Mouse (Mus musculus) adrenal gland, adult 10 weeks (tissue): ENCODE data around the gene Dnah1. TPM values are rescaled to one million over a fixed set of nuclear protein-coding genes. Genes with fewer than 3 reads are reported as not detected.

Experiments
- polyA plus RNA-seq: library from polyadenylated mRNA; stranded (reverse); fragments of 350-450 nt; fragmentation: Illumina TruSeq; extraction: RNeasy Lipid Tissue Mini Kit (QIAGEN cat#74804); gene quantifications from one replicate; pipeline ENCODE4 v1.2.3, GENCODE M21; 2014; ENCODE audit warnings: low read depth, low replicate concordance

Dnah1 gene
- polyA plus RNA-seq: 0.12 TPM

DNA sequence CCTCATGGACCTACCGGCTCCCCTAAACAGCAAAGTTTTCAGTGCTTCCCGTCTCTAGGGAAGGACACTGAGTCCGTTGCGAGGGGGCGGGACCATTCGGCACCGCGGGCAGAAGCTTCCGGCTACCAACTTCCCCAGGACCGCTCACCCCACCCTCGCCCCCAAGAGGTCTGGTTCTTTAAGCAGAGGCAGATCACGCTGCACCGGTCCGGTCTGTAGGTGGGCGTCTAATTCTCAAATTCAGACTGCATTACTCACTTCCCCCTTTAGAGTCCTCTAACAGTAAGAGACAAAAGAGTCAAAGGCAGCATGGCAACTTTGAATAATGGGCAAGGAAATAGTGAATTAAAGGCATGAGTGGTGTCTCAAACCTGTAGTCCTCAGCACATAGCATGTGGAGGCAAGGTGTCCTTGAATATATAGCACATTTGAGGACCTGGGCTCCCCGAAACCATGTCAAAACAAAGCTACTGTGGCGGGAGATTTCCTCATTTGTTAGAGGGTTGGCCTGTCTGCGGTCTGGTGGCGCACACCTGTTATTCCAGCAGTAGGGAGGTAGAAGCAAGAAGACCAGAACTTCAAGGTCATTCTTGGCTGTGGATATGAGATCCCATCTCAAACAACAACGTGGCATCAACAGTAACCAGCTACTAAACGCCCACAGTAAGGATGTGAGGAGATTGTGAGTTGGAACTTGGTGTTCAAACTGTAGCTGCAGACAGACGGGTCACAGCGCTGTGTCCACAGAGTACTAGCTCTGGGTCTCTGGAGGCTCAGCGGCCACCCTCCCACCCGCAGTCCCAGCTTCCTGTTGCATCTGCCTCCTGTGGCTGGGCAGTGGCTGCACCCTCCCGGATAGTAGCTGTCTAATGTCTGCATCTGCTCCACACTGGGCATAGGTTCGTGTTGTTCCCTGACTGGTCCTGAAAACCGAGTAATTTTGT is at the start of gene Dnah1:
Gene Dnah1, minus strand, starts transcription at position 48 of the 944 bp plus-strand sequence.

DNA sequence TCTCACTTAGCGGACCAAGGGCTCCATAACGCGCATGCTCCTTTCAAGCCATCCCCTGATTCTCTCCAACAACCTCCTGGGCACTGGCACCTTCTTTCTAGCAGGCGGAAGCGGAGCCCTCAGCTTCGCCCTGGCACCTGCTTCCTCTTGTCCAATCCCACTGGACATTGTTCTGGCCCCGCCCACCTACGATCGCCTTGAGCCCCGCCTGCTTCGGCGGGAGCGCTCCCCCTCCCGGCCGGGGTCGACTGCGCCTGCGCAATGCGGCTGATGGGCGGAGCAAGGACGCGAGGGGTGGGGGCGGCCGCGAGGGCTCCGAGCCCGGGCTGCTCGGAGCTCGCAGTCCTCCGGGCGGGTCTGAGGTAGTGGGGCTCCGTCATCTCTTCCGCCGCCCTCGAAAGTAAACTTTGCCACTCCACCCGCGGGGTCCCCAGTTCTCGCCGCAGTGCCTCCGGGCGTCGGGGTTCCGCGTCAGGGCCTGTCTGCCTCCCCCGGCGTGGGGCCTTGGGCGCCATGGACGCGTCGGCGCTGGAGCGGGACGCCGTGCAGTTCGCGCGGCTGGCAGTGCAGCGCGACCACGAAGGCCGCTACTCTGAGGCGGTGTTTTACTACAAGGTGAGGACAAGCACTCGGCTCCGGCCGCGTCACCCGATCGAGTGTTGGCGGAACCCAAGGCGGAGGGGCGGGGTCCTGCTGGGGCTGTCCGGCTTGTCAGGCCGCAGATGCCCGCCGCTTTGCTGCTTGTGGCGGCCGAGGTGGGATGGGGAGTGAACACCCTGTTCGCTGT is 12.9 kb upstream of the Dnah1 start, which contains the start of gene Capn7:
Gene Capn7, plus strand, starts transcription at position 270 of the 787 bp plus-strand sequence.

DNA sequence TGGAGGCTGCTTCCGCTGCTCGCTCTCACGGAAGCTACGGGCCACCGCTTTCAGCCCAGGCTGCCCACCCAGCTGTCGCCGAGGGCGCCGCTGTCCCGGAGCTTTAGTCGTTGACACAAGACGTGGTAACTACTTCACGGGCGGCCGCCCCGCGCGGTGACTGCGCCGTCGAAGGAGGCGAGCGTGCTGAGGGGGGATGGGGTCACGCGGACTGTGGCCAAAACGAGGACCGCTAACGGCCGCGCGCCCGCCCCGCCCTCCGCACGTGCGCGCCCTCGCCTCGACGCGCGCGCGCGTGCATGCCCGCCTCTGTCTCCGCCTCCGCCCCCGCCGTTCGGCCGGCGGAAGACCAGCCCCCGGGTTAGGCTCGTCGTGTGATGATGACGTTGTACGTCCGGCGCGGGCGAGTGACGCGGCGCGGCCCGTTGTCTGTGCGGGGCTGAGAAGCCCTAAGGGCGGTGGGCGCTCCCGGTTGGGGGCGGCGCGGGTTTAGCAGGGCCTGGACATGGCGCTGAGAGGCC is 72.6 kb downstream of the Dnah1 start, which contains the start of the genes Phf7 and Bap1:
Gene Phf7, minus strand, starts transcription at position 234 of the 521 bp plus-strand sequence.
Gene Bap1, plus strand, starts transcription at position 367 of the 521 bp plus-strand sequence.

DNA sequence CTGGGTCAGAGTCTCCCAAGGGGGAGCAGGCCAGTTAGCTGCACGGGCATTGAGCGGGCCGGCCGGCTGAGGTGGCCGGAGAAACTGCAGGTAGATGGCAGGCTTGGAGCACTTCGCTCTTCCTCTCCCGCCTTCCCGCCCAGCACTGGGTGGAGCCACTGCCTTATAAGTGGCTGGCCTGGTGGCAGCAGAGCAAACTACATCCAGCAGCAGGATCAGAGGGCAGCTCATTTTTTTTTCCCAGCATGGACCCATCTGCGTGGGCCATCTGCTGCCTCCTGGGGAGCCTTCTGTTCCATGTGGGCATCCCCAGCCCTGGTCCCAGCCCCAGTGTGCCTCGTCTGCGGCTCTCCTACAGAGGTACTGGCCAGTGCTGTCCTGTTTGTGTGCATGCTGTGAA is 106.0 kb downstream of the Dnah1 start, which contains the start of gene Sema3g:
Gene Sema3g, plus strand, starts transcription at position 195 of the 400 bp plus-strand sequence.

DNA sequence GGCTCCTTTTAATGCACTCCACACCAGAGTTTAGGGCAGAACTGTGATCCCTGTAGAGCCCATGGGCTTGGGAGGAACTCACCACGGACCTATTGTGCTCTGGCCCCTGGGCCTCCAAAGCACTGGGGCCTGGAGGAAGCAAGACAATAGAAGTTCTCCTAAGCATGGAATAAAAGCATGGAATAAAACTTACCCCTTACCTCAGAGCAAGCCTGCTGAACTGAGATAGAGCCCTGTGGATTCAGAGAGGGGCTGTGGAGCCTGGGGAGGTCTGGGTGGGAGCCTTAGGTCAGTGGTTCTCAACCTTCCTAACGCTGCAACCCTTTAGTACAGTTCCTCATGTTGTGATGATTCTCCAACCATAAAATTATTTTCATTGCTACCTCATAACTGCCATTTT is 106.8 kb downstream of the Dnah1 start, which contains the start of gene Nisch:
Gene Nisch, minus strand, starts transcription at position 101 of the 400 bp plus-strand sequence.

Other genes with a start within 250 kb of the Dnah1 start
- 16.9 TPM for gene Smim4, start 194.9 kb downstream of the Dnah1 start, polyA plus RNA-seq
- gene Nt5dc2, start 192.8 kb downstream of the Dnah1 start, polyA plus RNA-seq: 1.5 TPM
- gene Stab1, start 155.3 kb downstream of the Dnah1 start, polyA plus RNA-seq: 5.4 TPM
- not detected for gene Tnnc1, start 115.6 kb downstream of the Dnah1 start, polyA plus RNA-seq
- gene Nisch, start 107.0 kb downstream of the Dnah1 start, polyA plus RNA-seq: 64.7 TPM
- 1.7 TPM for gene Sema3g, start 106.0 kb downstream of the Dnah1 start, polyA plus RNA-seq
- gene Phf7, start 72.6 kb downstream of the Dnah1 start, polyA plus RNA-seq: 9.7 TPM
- gene Bap1, start 72.4 kb downstream of the Dnah1 start, polyA plus RNA-seq: 8.6 TPM
- 177 TPM for gene Capn7, start 12.7 kb upstream of the Dnah1 start, polyA plus RNA-seq
- gene Sh3bp5, start 112.2 kb upstream of the Dnah1 start, polyA plus RNA-seq: 125 TPM
- 91.3 TPM for gene Eaf1, start 170.5 kb upstream of the Dnah1 start, polyA plus RNA-seq
- 43.9 TPM for gene Mettl6, start 171.1 kb upstream of the Dnah1 start, polyA plus RNA-seq